Mouse (Mus musculus): ENCODE measurements around the gene Sh3pxd2a. TPM values are rescaled to one million over a fixed set of nuclear protein-coding genes. Genes with fewer than 3 reads are reported as not detected.

Sh3pxd2a gene
- total and polyA plus RNA-seq, 3 experiments = 3.9 to 11.3 TPM; not detected in 1

- peaks cover 0 to 5% of the 10 kb centered on the region in 2 experiments; a peak in 2 of 4 replicates for H3K4me1 ChIP-seq (ENCODE audit: control insufficient read depth in 1 of 2, insufficient read depth in 2 of 2, low read length in 2 of 2)
- H3K9me3 ChIP-seq (replicated peaks; ENCODE audit: insufficient read depth, low read length) = no peaks in the 10 kb centered on the region
- no peak for DNase-seq (ENCODE audit: low read depth, low spot score)
- H3K27me3 ChIP-seq (ENCODE audit: control insufficient read depth in 1 of 2, insufficient read depth in 2 of 2, low read length in 2 of 2) = no peaks in the 10 kb centered on the region; a peak in 1 of 4 replicates
- TF ChIP-seq JUND (IDR thresholded peaks at IDR 0.05; ENCODE audit: low read depth, low read length) = no peak
- no peak overlapping the region for H3K27ac ChIP-seq (ENCODE audit: control insufficient read depth, low read depth, low read length)
- H3K9ac ChIP-seq (ENCODE audit: control insufficient read depth, low read depth, low read length, poor library complexity, severe bottlenecking) = no peak overlapping the region
- no peaks in the 10 kb centered on the region for H3K36me3 ChIP-seq (ENCODE audit: control insufficient read depth in 1 of 2, insufficient read depth in 2 of 2, low read length in 2 of 2)
- no peak overlapping the region for H3K4me3 ChIP-seq (ENCODE audit: control insufficient read depth in 1 of 2, insufficient read depth in 1 of 2, low read depth in 2 of 2, low read length in 2 of 2)
- H3K79me2 ChIP-seq (ENCODE audit: control insufficient read depth, insufficient read depth, low read length, poor library complexity) = no peaks in the 10 kb centered on the region
These were observed 144.5 kb downstream of the Sh3pxd2a start for GRCm38 (mm10) chr19:47319521-47320330.

- Histone ChIP-seq H3K4me1 (ENCODE audit: control insufficient read depth in 1 of 2, insufficient read depth in 2 of 2, low read length in 2 of 2) (peaks cover 0 to 5% of the 10 kb centered on the region in 2 experiments; a peak in 2 of 4 replicates), H3K9me3 (replicated peaks; ENCODE audit: insufficient read depth, low read length) (no peaks in the 10 kb centered on the region), H3K27me3 (ENCODE audit: control insufficient read depth in 1 of 2, insufficient read depth in 2 of 2, low read length in 2 of 2) (no peaks in the 10 kb centered on the region; a peak in 1 of 4 replicates), H3K27ac (ENCODE audit: control insufficient read depth, low read depth, low read length) (no peak overlapping the region), H3K79me2 (ENCODE audit: control insufficient read depth, insufficient read depth, low read length, poor library complexity) (no peaks in the 10 kb centered on the region; the same call in 1 of the 2 replicates), H3K4me3 (ENCODE audit: control insufficient read depth in 1 of 2, insufficient read depth in 1 of 2, low read depth in 2 of 2, low read length in 2 of 2) (no peak overlapping the region), H3K36me3 (ENCODE audit: control insufficient read depth in 1 of 2, insufficient read depth in 2 of 2, low read length in 2 of 2) (no peaks in the 10 kb centered on the region), H3K9ac (ENCODE audit: control insufficient read depth, low read depth, low read length, poor library complexity, severe bottlenecking) (no peak overlapping the region)
- no peak for TF ChIP-seq MAX (IDR thresholded peaks at IDR 0.05; ENCODE audit: low read length)
- TF ChIP-seq ETS1 (IDR thresholded peaks at IDR 0.05; ENCODE audit: low read depth, low read length) = no peak
- no peak for TF ChIP-seq BHLHE40 (IDR thresholded peaks at IDR 0.05; ENCODE audit: borderline replicate concordance, low read depth, low read length)
- no peak for TF ChIP-seq UBTF (IDR thresholded peaks at IDR 0.05; ENCODE audit: borderline replicate concordance, insufficient read depth, low read depth, low read length)
- no peak for TF ChIP-seq MEF2A (IDR thresholded peaks at IDR 0.05; ENCODE audit: extremely low read depth, insufficient replicate concordance, low read depth, low read length, poor library complexity, severe bottlenecking)
- no peak for TF ChIP-seq JUND (IDR thresholded peaks at IDR 0.05; ENCODE audit: low read depth, low read length)
- no peak for TF ChIP-seq TBP (IDR thresholded peaks at IDR 0.05; ENCODE audit: low read depth, low read length)
- no peak for TF ChIP-seq POLR2A (IDR thresholded peaks at IDR 0.05; ENCODE audit: control insufficient read depth in 1 of 2, insufficient read depth in 1 of 2, low read depth in 1 of 2, low read length in 2 of 2, poor library complexity in 1 of 2)
- TF ChIP-seq MXI1 (IDR thresholded peaks at IDR 0.05; ENCODE audit: low read depth, low read length) = no peak
- no peak for TF ChIP-seq CHD1 (IDR thresholded peaks at IDR 0.05; ENCODE audit: low read depth, low read length)
- DNase-seq (ENCODE audit: low read depth, low spot score) = no peak
These were observed 145.1 kb downstream of the Sh3pxd2a start for GRCm38 (mm10) chr19:47319061-47319460.
